Mouse (Mus musculus): Measurements from ENCODE around the gene Ikzf3.

DNA sequence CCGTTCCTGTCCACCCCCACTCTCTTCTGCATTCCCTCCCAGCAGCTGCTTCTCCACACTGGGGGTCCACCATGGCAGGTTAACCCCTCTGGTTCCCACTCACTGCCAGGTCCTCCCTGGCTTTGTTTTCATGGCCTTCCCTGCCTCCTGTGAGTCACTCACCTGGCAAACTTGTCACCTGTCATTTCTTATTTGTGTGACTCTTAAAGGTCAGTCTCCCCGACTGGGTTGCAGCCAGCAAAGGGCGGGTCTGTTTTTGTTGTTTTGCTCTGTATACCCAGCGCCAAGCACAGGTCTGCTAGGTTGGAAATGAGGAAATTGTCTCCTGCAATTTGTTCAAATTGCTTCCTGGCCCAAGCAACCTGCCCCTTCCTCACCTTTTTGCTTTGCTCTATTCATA lies 100.2 kb downstream of the Ikzf3 start:
- TF ChIP-seq CTCF (IDR thresholded peaks at IDR 0.05; ENCODE audit: borderline replicate concordance, extremely low read depth, insufficient read depth, insufficient read length) (no peak), POLR2A (IDR thresholded peaks at IDR 0.05; ENCODE audit: borderline replicate concordance, extremely low read depth, insufficient read depth, insufficient read length, poor library complexity, severe bottlenecking) (no peak)

Measured in brain, embryonic 14.5 days (tissue).